In genomic region chr12:50932496-50932895, GRCm38 (mm10) we compare ENCODE assay signal across 21 mouse cellular contexts.
"Had no signal": no experiment of that assay in that cellular context is flagged by ENCODE, and none has a peak within 500 bp of the region (broad histone marks: within the 10 kb centered on the region; RNA-seq: fewer than 3 reads in every experiment).

No protein-coding gene starts in this region.

- ATAC-seq: hindbrain, embryonic 16.5 days; hindbrain, postnatal 0 days; inflammation-experienced regulatory T-cells, adult 6 months; intestine, embryonic 15.5 days; intestine, embryonic 16.5 days; intestine, postnatal 0 days had no signal

- DNase-seq: heart, postnatal 10 days; heart, postnatal 14 days; heart, postnatal 36 days; heart, postnatal 4 days; kidney, adult 11 months; kidney, adult 2 months; kidney, adult 8-10 months; kidney, adult 9 months; kidney, postnatal 10 days; kidney, postnatal 14 days; kidney, postnatal 25 days; kidney, postnatal 36 days; kidney, postnatal 4 days; layer of hippocampus, adult 9-11 months; layer of hippocampus, postnatal 36 days had no signal
